Mouse (Mus musculus) thymus, postnatal 25 days (tissue): ENCODE data around the gene Cpsf4l.
"Not testable (repeated sequence)": the region's sequence is repeated elsewhere in the genome, so short reads cannot be mapped to it uniquely, and the experiment has no call there.

ENCODE experiments used
- DNase-seq: peaks from one replicate; pipeline ENCODE4 v3.0.0; 2022

Cpsf4l gene

GRCm38 (mm10) chr11:113660940-113661339, 48.9 kb downstream of the Cpsf4l start:
- DNase-seq, result no peak

- not testable (repeated sequence) for DNase-seq
Observed at GRCm38 (mm10) chr11:113660213-113660612, 49.6 kb downstream of the Cpsf4l start.

GRCm38 (mm10) chr11:113658763-113659162, 51.1 kb downstream of the Cpsf4l start:
- no peak for DNase-seq

GRCm38 (mm10) chr11:113658319-113658718, 51.5 kb downstream of the Cpsf4l start:
- no peak for DNase-seq

- DNase-seq, result no peak
Observed at GRCm38 (mm10) chr11:113657221-113657620, 52.6 kb downstream of the Cpsf4l start.

- no peak for DNase-seq
Observed at GRCm38 (mm10) chr11:113656511-113656932, 53.3 kb downstream of the Cpsf4l start.

GRCm38 (mm10) chr11:113654561-113655270, 55.1 kb downstream of the Cpsf4l start:
- DNase-seq, result no peak

- no peak for DNase-seq
Observed at GRCm38 (mm10) chr11:113654105-113654504, 55.7 kb downstream of the Cpsf4l start.

- no peak for DNase-seq
Observed at GRCm38 (mm10) chr11:113652516-113652915, 57.3 kb downstream of the Cpsf4l start.

GRCm38 (mm10) chr11:113651907-113652273, 57.9 kb downstream of the Cpsf4l start:
- DNase-seq, result peak; percentile 51

GRCm38 (mm10) chr11:113651206-113651906, 58.5 kb downstream of the Cpsf4l start:
- DNase-seq, result no peak

GRCm38 (mm10) chr11:113649353-113650210, 60.2 kb downstream of the Cpsf4l start, which contains the start of gene Slc39a11:
TSS of gene Slc39a11 (minus strand) at chr11:113650079.
- peak; percentile 78 for DNase-seq

- DNase-seq, result no peak
Observed at GRCm38 (mm10) chr11:113648690-113649352, 61.0 kb downstream of the Cpsf4l start, which contains the start of gene Cog1. TSS of gene Cog1 (plus strand) at chr11:113649169.
